Mouse (Mus musculus) adrenal gland, adult (tissue): ENCODE measurements at regions not wholly inside any gene's neighbourhood (a gene's known extent, or its start where the extent isn't known, plus 50 kb on each side); places are given as distances from the start of the nearest gene placed in this dataset.

ENCODE experiments used
- DNase-seq, 2 experiments: peaks; one replicate each; pipeline ENCODE4 v3.0.0; 2022 to 2023; ENCODE audit warnings: low spot score in 1 of 2; ENCODE audit not compliant: inconsistent age in 2 of 2

DNA sequence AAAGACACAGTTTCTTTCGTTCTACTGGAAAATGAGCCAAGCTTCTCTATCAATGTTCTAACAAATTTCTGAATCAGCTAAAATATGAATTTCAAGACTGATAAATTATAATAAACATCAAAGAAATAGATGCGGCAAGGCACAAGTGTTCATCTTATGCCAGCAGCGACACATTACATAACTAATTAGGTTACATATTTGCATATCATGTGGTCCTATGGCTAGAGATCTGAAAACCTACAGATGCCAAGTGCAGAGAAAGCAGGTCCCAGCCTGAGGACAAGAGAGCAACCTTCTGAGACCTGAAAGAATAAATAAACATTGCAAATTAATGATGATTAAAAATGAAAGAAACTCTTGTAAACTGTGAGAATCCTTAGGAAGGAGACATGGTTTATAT lies 201.3 kb upstream of the Tent5a start:
- DNase-seq, result no peak

GRCm38 (mm10) chr9:85524733-85525132 lies 197.6 kb upstream of the Tent5a start:
- no peak for DNase-seq

GRCm38 (mm10) chr9:85521342-85521741 lies 194.2 kb upstream of the Tent5a start:
- no peak for DNase-seq

DNA sequence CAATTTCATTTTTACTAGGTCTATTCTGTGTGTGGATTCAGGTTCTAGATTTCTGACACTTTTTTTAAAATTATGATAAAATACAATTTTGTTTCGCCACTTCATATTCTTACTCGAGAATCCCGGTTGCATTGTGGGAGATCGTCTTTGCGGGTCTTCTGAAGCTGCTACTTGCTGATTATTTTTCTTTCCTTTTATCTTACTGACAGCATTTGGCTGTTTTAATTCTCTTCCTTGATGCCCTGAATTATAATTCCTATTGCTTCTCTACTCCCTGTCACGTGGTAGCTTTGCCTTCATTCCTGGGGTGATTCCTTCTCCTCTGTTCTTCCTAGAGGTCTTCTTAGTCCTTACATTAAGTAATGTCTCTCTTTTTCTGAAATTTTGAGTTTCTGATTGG lies 193.8 kb upstream of the Tent5a start:
- DNase-seq, result no peak

DNA sequence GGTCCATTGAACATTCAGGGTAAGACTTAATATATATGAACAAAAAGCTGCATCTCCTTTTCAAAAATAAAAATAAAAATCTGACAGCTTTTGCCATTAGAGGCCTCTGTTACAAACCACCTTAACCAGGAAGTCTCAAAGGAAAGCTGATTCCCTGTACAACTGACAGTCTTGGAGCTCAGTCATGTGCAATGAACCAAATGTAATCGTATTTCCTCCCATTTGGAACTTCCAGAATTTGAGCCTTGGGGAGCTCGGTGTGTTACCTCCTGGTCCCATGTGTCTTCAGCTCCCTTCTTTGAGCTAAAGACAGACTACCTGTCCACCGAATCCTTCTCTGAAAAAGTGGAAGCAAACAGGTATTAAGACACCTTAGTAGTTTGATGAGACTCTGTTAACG lies 171.9 kb upstream of the Tent5a start:
- no peak for DNase-seq

- no peak for DNase-seq
These were observed 170.2 kb upstream of the Tent5a start for GRCm38 (mm10) chr9:85497348-85497747.

- DNase-seq, result no peak
These were observed 169.5 kb upstream of the Tent5a start for GRCm38 (mm10) chr9:85496506-85497239.

GRCm38 (mm10) chr9:85495056-85495455 lies 167.9 kb upstream of the Tent5a start:
- DNase-seq, result no peak

- no peak for DNase-seq
These were observed 166.6 kb upstream of the Tent5a start for GRCm38 (mm10) chr9:85493760-85494159.

DNA sequence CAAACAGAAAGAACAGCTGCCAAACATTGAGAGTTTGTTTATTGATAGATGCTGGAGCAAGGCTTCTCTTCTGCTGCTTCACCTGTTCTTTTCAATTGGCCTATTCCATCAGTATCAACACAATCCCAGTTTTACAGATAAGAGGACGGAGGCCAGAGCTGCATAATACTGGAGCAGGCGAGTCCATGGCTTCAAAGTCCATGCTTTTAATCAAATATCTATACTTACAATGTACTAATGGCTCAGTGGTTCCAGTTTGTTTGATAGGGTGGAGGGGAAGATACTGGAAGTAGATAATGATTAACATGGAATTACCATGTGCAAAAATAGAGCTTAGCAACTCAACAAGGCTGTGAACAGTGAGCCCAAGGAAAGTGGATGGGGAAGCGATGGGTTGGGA lies 163.2 kb upstream of the Tent5a start:
- no peak for DNase-seq

DNA sequence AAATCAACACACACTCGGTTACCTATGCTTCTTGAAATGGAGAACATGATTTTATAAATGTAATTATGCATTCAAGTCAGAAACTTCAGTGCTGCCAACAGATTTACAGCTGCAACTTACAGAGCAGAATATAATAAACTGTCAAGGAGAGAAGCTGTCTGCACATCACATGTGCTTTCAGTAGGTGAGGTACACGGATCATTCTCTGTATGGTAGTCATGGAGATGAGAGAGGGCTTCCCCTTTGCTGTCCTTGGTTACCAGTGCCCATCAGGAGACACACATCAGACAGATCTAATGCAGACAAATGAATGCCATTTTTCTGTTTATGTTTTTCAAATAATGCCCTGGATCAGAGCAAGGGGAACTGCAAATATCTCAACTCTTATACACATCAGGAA lies 160.8 kb upstream of the Tent5a start:
- no peak for DNase-seq

GRCm38 (mm10) chr9:85487052-85487668 lies 160.0 kb upstream of the Tent5a start:
- DNase-seq, result no peak

DNA sequence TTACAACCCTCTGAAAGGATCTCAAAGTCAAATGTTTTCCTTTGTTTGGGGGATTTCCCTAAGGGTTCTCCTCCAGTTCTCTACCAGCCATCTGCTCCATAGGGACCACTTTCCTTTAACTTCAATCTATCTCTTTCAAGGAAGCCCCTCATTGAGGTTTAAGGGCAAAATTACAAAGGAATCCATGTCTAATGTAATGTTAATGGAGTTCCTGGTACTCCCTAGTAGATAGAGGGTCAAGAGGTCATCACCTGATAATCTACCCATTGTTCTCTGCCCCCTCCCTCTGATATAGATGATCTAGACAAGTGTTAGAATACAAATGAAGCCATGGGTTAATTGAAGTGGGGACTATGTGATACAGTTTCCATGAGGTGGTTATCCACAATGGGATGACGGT lies 158.6 kb upstream of the Tent5a start:
- DNase-seq, result no peak

- DNase-seq, result no peak
These were observed 156.1 kb upstream of the Tent5a start for GRCm38 (mm10) chr9:85483248-85483647.

- no peak for DNase-seq
These were observed 153.4 kb upstream of the Tent5a start for GRCm38 (mm10) chr9:85480566-85480965.

- no peak for DNase-seq
These were observed 148.1 kb upstream of the Tent5a start for GRCm38 (mm10) chr9:85475214-85475613.

GRCm38 (mm10) chr9:85470264-85470821 lies 143.2 kb upstream of the Tent5a start:
- no peak for DNase-seq

- DNase-seq, result no peak
These were observed 142.1 kb upstream of the Tent5a start for GRCm38 (mm10) chr9:85469288-85469687.

DNA sequence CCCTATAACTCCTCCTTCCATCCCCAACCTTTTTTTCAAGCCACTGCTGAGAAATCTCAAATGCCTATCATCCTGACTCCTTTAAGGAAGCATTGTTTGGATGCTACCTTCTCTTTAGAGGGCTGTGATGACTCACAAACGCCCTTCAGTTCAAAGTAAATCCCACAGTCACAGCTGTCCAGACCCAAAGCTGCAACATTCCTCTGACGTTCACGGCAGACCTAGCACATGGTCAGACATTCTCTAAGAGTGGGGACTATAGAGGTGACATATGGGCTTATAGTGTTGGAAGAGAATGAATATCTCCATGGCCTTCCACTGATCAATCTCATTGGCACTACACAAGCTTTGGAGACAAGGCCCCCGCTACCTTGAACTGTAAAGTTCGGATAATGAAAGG lies 139.5 kb upstream of the Tent5a start:
- DNase-seq, result no peak

GRCm38 (mm10) chr9:85459062-85459805 lies 132.1 kb upstream of the Tent5a start:
- DNase-seq, result no peak

DNA sequence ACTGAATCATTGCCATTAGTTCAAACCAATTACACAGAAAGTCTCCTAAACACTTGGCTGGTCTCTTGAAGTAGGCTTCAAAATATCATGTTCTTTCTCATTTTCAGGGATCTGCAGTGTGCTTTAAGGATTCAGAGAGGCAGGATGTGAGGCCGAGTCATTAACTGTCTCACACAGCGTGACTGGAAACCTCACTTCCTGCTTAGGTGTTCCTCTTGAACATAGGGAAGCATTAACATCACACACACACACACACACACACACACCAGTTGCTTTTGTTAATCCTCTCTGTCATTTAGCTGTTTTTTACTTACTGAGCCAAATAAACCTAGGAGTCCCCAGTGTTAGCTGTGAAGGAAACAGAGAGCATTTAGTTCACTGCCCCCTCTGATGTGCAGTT lies 131.2 kb upstream of the Tent5a start:
- DNase-seq, result no peak

DNA sequence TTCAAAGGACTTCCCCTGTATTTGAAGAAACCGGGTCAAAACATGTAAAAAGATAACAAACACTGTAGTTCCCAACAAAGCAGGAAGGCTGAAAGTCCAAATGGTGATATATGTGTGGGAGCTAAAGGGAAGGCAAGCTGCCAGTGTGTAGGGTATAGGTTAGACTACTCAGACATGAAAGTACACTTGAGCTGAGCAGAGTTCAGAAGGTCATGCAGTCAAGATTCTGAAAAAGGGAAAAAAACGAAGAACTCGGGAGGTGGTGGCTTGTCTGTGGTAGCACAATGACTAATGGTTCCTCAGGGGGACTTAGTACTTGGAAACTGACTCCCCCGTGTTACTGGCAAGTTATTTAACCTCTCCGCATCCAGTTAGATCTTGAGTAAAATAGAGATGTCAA lies 130.3 kb upstream of the Tent5a start:
- DNase-seq, result no peak
